Mouse (Mus musculus): ENCODE measurements around the gene Tusc2.

- TF ChIP-seq CTCF (IDR thresholded peaks at IDR 0.05; ENCODE audit: borderline replicate concordance, extremely low read depth, insufficient read depth, insufficient read length) (no peak), POLR2A (IDR thresholded peaks at IDR 0.05; ENCODE audit: borderline replicate concordance, extremely low read depth, insufficient read depth, insufficient read length, poor library complexity, severe bottlenecking) (no peak)
Measured at GRCm38 (mm10) chr9:107552690-107553393, 10.2 kb upstream of the Tusc2 start.

Data from brain, embryonic 14.5 days (tissue).